Mouse (Mus musculus) forebrain, embryonic 10.5 days (tissue): ENCODE measurements around the gene Selenon. TPM values are rescaled to one million over a fixed set of nuclear protein-coding genes. Genes with fewer than 3 reads are reported as not detected.

Source experiments
- DNase-seq: peaks from one replicate; pipeline ENCODE4 v3.0.0-alpha.2; 2017; ENCODE audit warnings: low spot score; ENCODE audit errors: extremely low spot score
- H3K27ac ChIP-seq: fragments of 300-500 bp; sonication (generic); 2 replicates; pipeline ENCODE4 v1.5.1; 2016; ENCODE audit warnings: mild to moderate bottlenecking
- H3K27me3 ChIP-seq: fragments of 300-500 bp; sonication (generic); 2 replicates; pipeline ENCODE4 v1.6.1; 2016; ENCODE audit warnings: mild to moderate bottlenecking; ENCODE audit not compliant: poor library complexity, severe bottlenecking
- H3K36me3 ChIP-seq: fragments of 300-500 bp; sonication (generic); replicated peaks from 2 replicates; pipeline ENCODE4 v1.6.1; 2016; ENCODE audit warnings: mild to moderate bottlenecking, moderate library complexity
- H3K4me1 ChIP-seq: fragments of 300-500 bp; sonication (generic); 2 replicates; pipeline ENCODE4 v1.6.1; 2016
- H3K4me3 ChIP-seq: fragments of 300-500 bp; sonication (generic); 2 replicates; pipeline ENCODE4 v1.5.1; 2016; ENCODE audit warnings: mild to moderate bottlenecking, moderate library complexity
- H3K9me3 ChIP-seq: fragments of 300-500 bp; sonication (generic); 2 replicates; pipeline ENCODE4 v1.6.1; 2016; ENCODE audit warnings: mild to moderate bottlenecking, moderate library complexity
- WGBS: fragments of 180-500 bp; shearing (Covaris S2); methylation state at CpG from one replicate; pipeline ENCODE4 v1.1.7; 2016; 5-methylcytosine and 5-hydroxymethylcytosine counted together
- polyA plus RNA-seq: library from polyadenylated mRNA; unstranded; fragments of >200 nt; fragmentation: Nextera tagmentation; extraction: Ambion mirVana; gene quantifications from 2 replicates; pipeline ENCODE4 v1.2.1, GENCODE M21; 2016

Gene Selenon
- polyA plus RNA-seq, 1 experiment from 2014 or later: 9.3 TPM

DNA sequence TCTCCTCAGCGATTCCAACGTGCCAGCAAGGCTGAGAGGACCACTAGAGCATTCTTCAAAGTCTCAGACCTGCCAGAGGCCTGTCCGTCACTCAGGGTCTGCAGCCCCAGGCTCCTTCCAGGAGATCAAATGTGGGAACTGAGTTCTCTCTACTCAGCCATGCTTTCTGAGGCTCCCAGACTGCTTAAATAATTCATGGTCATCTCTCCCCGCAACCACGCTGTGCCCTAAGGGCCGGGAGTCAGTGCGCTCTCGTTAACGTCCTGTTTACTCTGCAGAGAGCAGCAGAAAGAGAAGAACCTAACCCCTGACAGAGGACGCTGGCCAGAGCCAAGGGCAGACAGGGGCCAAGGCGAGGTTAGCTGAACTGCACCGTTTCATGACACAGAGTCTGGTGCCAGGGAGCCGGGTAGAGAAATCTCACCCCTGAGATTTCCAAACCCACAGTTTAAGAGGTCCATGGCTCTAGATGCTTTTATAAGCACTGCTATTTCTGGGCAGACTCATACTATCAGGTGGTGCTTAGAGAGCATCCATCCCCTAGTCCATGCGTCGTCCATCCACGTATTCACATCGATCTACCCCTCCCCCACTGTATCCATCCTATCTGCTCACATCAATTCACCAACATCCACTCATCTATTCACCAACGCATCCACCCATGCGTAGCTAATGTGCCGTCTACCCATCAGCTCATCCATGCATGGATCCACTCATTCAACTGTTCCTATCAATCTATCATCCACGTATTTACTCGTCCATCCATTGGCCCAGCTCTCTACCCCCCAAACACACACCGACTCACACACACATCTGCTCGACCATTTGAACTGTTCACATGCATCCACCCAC is 20.7 kb upstream of the Selenon start:
- 88% methylated on average over 24 of the region's 24 CpGs for WGBS
- peaks cover 6% of the 10 kb centered on the region; the same call in 1 of the 2 replicates for H3K9me3 ChIP-seq
- peaks cover 15% of the 10 kb centered on the region; the same call in 1 of the 2 replicates for H3K27me3 ChIP-seq
- no peak for DNase-seq
- no peak overlapping the region for H3K4me3 ChIP-seq
- H3K4me1 ChIP-seq: peaks cover 12% of the 10 kb centered on the region
- no peak overlapping the region for H3K27ac ChIP-seq
- peaks cover 12% of the 10 kb centered on the region for H3K36me3 ChIP-seq

DNA sequence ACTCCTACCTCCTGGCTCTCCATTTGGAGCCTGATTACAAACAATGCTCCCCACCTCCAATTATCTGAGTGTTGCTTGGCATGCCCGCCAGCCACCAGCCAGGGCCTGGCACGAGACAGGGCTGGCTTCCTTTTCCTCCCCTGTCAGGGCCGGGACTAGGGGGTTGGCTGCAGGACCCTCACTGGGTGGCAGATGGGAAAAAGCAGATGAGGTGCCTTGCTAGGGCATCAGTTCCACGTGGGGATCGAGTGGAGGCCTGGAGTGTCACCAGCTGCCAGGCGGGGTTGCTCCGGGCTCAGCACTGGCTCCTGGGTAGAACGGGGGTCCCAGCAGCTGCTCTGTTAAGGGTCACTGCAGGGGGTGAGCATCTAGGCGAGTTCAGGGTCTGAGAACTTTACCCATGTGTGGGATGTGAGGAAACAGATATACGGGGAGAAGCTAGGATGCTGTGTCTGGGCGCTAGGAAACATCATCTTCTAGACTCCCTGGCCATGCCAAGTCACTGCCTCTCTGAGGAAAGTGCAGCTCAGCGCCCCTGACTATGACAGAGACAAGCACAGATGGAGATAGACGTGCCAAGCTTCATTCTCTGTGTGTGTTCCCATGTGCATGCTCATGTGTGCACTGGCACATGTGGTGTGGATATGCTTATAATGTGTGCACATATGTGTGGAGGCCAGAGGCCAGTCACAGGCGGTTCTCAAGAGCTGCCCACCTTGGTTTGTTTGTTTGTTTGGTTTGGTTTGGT is 18.9 kb upstream of the Selenon start:
- Histone ChIP-seq H3K4me1 (peaks cover 18% of the 10 kb centered on the region), H3K27ac (peak overlapping the region; percentile 32; the same call in 1 of the 2 replicates), H3K4me3 (no peak overlapping the region), H3K9me3 (peaks cover 6% of the 10 kb centered on the region; the same call in 1 of the 2 replicates), H3K27me3 (peaks cover 19% of the 10 kb centered on the region; the same call in 1 of the 2 replicates), H3K36me3 (peaks cover 20% of the 10 kb centered on the region)
- WGBS: 81% methylated on average over 14 of the region's 14 CpGs
- no peak for DNase-seq

DNA sequence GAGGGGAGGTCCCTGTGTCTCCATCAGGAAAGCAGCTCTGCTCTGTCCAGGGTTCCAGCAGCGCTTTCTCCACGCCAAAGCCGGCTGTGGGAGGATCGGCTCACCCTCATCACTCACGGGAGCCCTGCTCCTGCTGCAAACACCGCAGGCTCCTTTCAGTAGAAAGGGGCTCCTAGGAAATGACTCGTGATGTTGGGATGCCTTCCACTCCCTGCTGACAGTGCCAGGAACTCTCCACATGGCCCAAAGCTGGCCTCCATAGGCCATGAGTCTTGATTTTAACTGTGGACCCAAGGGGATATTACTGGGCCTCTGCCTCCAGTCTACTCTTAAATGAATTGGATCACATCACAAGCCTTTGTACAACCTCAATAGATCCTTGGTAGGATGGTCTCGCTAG is 17.9 kb upstream of the Selenon start:
- Histone ChIP-seq H3K27me3 (peaks cover 19% of the 10 kb centered on the region; the same call in 1 of the 2 replicates), H3K27ac (no peak overlapping the region), H3K4me3 (no peak overlapping the region), H3K9me3 (peaks cover 11% of the 10 kb centered on the region; the same call in 1 of the 2 replicates), H3K4me1 (peaks cover 11% of the 10 kb centered on the region), H3K36me3 (peaks cover 27% of the 10 kb centered on the region)
- 82% methylated on average over 8 of the region's 8 CpGs for WGBS
- DNase-seq: no peak

DNA sequence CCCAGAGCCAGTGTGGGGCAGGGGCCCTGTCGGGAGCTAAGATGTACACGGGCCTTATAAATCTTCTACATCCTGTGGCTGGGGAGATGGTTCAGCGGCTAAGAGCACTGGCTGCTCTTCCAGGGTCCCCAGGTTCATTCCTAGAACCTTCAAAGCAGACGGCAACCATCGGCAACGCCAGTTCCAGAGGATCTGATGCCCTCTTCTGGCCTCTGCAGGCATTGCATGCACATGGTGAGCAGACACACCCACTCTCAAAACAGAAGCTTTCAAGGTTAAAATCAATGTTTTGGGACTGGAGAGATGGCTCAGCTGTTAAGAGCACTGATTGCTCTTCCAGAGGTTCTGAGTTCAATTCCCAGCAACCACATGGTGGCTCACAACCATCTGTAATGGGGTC is 17.2 kb upstream of the Selenon start:
- Histone ChIP-seq H3K4me3 (no peak overlapping the region), H3K9me3 (peaks cover 11% of the 10 kb centered on the region; the same call in 1 of the 2 replicates), H3K36me3 (peaks cover 28% of the 10 kb centered on the region), H3K27me3 (peaks cover 19% of the 10 kb centered on the region; the same call in 1 of the 2 replicates), H3K27ac (no peak overlapping the region), H3K4me1 (peaks cover 11% of the 10 kb centered on the region)
- no peak for DNase-seq
- 73% methylated on average over 6 of the region's 6 CpGs for WGBS

DNA sequence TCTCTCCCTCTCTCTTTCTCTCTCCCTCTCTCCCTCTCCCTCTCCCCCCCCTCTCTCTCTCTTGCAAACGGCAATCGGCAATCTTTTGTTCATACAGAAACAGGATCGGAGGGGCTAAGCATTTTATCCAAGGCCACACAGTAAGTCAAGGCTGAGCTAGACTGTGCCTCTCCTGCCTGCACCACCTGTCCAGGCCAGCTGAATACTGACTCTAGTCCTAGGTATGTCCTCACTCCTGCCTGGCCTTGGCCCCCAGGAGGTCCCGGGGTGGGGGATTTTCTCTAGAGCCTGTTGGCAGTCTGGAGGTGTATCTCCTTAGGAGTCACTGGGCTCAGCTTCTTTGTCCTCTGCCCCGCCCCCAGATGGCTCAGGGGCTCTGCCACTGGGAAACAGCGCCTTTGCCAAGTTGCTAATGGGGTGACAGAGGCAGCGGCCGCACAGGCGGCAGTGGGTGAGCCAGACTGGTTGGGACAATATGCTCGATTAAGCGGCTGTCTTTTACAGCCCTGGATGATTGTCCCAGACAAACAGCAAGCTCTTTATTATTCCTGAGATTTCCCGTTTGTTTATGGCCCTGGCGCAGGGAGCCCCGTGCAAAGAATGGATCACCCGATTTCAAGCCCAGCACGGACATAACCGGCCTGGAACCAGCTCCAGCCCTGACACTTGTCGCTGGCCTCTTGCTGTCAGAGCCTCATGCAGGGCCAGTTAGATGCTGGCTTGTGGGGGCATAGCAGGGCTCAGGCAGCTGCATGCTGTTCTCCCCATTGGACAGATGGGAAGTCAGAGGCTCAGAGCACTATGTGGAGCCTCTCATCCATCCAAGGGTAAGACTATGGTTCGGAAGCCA is 15.6 kb upstream of the Selenon start:
- Histone ChIP-seq H3K4me1 (peaks cover 11% of the 10 kb centered on the region), H3K27me3 (peaks cover 19% of the 10 kb centered on the region; the same call in 1 of the 2 replicates), H3K27ac (no peak overlapping the region), H3K36me3 (peaks cover 34% of the 10 kb centered on the region), H3K9me3 (peaks cover 6% of the 10 kb centered on the region; the same call in 1 of the 2 replicates), H3K4me3 (no peak overlapping the region)
- no peak for DNase-seq
- WGBS: 32% methylated on average over 19 of the region's 19 CpGs

DNA sequence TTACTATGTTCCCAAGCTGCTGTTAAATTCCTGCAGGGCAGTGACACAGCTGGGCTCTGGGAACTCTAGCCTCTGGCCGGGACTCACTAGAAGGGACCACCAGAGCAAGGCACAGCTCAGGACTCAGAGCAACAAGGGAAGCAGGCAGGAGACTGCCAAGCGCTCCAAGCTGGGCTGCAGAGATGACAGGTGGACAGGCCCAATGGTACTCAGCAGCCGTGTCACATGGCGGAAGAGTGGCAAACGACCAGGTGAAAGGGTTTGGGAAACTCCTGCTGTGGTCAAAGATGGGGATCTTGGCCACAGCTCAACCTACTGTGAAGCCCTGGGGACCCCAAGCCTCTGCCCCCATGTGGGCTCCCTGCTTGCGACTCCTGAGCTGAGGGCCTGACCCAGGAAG is 12.1 kb upstream of the Selenon start:
- H3K4me1 ChIP-seq: peaks cover 11% of the 10 kb centered on the region
- H3K9me3 ChIP-seq: peaks cover 6% of the 10 kb centered on the region; the same call in 1 of the 2 replicates
- peaks cover 18% of the 10 kb centered on the region; the same call in 1 of the 2 replicates for H3K27me3 ChIP-seq
- DNase-seq: no peak
- 90% methylated on average over 6 of the region's 6 CpGs for WGBS
- H3K36me3 ChIP-seq: peaks cover 33% of the 10 kb centered on the region
- H3K27ac ChIP-seq: no peak overlapping the region
- no peak overlapping the region for H3K4me3 ChIP-seq

DNA sequence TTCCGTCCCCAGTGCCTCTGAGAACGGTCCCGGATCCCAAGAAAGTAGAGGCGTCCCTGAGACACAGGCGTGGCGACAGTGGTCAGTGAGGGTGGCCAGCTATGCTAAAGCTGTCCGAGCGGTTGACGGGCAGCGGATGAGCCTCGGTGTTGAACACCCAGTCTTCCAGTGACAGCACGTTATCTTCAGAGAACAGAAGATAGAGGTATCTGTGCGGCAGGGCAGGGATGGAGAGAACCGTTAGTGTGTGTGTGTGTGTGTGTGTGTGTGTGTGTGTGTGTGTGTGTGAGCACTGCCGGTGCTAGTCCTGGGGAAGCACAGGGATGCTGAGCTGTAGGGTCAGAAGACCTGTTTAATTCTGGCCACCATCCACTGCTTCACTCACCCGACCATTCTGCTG is 11.7 kb upstream of the Selenon start:
- H3K9me3 ChIP-seq: peaks cover 6% of the 10 kb centered on the region; the same call in 1 of the 2 replicates
- DNase-seq: no peak
- H3K36me3 ChIP-seq: peaks cover 31% of the 10 kb centered on the region
- peaks cover 16% of the 10 kb centered on the region for H3K4me1 ChIP-seq
- H3K4me3 ChIP-seq: no peak overlapping the region
- H3K27ac ChIP-seq: no peak overlapping the region
- H3K27me3 ChIP-seq: peaks cover 13% of the 10 kb centered on the region; the same call in 1 of the 2 replicates
- 92% methylated on average over 16 of the region's 16 CpGs for WGBS

DNA sequence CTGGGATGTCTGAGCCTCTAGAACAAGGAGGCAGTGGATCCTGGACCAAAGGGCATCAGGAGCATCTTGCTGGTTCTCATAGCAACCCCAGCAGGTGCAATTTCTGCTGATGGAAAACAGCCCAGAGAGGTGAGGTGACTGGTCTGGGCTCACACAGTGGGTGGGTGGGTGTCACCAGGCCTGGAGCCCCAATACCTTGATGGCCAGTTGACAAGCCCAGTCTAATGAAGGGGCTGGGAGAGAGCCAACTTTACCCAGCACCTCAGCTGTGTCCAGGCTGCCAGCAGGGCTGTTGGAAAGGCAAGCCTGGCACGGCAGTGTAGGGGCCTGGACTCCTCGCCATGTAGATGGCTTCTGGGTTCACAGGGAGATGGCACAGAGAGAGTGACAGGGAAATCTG is 10.0 kb upstream of the Selenon start:
- Histone ChIP-seq H3K9me3 (peaks cover 6% of the 10 kb centered on the region; the same call in 1 of the 2 replicates), H3K4me3 (no peak overlapping the region), H3K27ac (no peak overlapping the region), H3K4me1 (peaks cover 17% of the 10 kb centered on the region), H3K36me3 (peaks cover 31% of the 10 kb centered on the region), H3K27me3 (no peaks in the 10 kb centered on the region)
- DNase-seq: no peak
- 91% methylated on average over 2 of the region's 2 CpGs for WGBS

DNA sequence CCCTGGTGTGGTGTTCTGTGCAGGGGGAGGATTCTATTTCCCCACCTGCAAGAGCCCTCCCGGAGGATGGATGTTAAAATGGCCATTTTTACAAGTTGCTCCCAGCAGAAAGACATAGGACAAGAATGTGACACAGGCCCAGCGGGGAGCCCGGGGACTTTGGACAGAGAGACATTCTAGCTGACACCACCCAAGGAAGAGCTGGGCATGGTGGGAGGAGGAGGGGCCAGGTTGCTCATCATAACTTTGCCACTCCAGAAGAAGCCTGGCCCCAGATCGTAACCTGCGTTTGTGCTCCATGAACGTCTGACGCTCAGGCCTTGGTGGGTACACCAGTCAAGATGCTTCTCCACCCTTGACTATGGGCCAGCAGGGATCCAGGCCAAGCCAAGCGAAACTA is 8.7 kb upstream of the Selenon start:
- DNase-seq: no peak
- 94% methylated on average over 8 of the region's 8 CpGs for WGBS
- peaks cover 17% of the 10 kb centered on the region for H3K4me1 ChIP-seq
- H3K36me3 ChIP-seq: peaks cover 22% of the 10 kb centered on the region
- H3K4me3 ChIP-seq: no peak overlapping the region
- no peak overlapping the region for H3K27ac ChIP-seq
- H3K27me3 ChIP-seq: no peaks in the 10 kb centered on the region
- H3K9me3 ChIP-seq: peaks cover 4% of the 10 kb centered on the region; the same call in 1 of the 2 replicates

DNA sequence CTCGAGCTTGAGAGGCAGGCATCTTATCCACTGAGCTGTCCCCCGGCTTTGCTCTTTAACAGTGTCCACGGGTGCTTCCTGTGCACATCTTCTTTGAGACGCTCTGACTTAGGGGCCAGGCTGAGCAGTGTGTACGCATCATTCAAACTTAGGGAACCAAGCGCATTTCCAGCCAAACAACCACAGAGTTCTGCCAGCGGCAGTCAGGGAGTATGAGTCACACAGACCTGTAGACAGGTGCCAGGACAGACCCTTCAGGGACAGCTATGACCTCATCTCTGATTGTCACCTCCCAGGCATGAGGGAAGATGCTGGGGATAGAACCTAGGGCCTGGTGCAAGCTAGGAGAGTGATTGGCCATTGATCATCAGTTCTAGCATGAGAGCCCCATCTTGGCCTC is 7.2 kb upstream of the Selenon start:
- H3K27ac ChIP-seq: no peak overlapping the region; the same call in 1 of the 2 replicates
- WGBS: 87% methylated on average over 7 of the region's 7 CpGs
- peaks cover 17% of the 10 kb centered on the region for H3K4me1 ChIP-seq
- H3K27me3 ChIP-seq: no peaks in the 10 kb centered on the region
- H3K9me3 ChIP-seq: no peaks in the 10 kb centered on the region
- DNase-seq: no peak
- H3K4me3 ChIP-seq: no peak overlapping the region
- H3K36me3 ChIP-seq: 0 out of 2 replicates have a peak, but pooled peaks cover 7% of the 10 kb centered on the region

DNA sequence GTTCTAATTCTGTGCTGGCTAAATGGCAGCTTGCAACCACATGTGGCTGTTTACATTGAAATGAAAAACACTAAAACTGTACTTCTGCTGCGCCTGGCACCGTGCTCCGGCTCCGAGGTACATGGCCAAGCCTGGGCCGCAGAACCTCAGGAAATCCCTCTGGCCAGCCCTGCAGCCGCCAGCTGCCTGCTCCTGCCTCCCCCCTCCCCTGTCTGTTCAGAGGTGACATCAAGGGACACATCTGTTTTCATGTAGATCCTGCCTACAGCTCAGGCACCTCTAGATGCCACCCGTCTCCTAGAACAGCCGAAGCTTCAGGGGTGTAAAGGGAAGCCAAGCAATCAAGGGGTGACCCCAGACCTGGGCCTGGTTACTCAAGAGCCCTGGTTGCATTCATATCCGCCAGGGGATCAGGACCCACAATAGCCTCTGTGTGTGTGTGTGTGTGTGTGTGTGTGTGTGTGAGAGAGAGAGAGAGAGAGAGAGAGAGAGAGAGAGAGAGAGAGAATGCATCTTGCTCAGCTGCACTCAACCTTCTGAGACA is 6.7 kb upstream of the Selenon start:
- no peak for DNase-seq
- Histone ChIP-seq H3K27ac (peak overlapping the region; percentile 58; the same call in 1 of the 2 replicates), H3K36me3 (0 out of 2 replicates have a peak, but pooled peaks cover 5% of the 10 kb centered on the region), H3K9me3 (no peaks in the 10 kb centered on the region), H3K4me1 (peaks cover 17% of the 10 kb centered on the region), H3K27me3 (no peaks in the 10 kb centered on the region), H3K4me3 (no peak overlapping the region)
- 60% methylated on average over 9 of the region's 9 CpGs for WGBS
